ENCODE assay signal across 25 mouse cellular contexts in genomic region chr2:71004354-71004753, GRCm38 (mm10). TPM values are rescaled to one million over a fixed set of nuclear protein-coding genes. Genes with fewer than 3 reads are reported as not detected.
DNase-seq lines count a peak whose midpoint lies in the region; ATAC-seq and TF ChIP-seq lines count a peak whose summit lies in the region.
"Had no signal": no experiment of that assay in that cellular context is flagged by ENCODE, and none has a peak within 500 bp of the region (broad histone marks: within the 10 kb centered on the region; RNA-seq: fewer than 3 reads in every experiment).

No protein-coding gene starts in this region.

- no peak for ATAC-seq in heart, embryonic 11.5 days (replicated peaks; ENCODE audit: insufficient number of reproducible peaks, low FRiP score, low TSS enrichment)
- no peak for ATAC-seq in lung, embryonic 14.5 days (ENCODE audit: insufficient read depth)
- ATAC-seq: forebrain, postnatal 0 days; intestine, embryonic 16.5 days; lung, postnatal 0 days had no signal

- peak; percentile 28 for DNase-seq in adrenal gland, postnatal 10 days
- DNase-seq in adrenal gland, postnatal 36 days: no peak
- peak; percentile 24 for DNase-seq in heart, postnatal 4 days
- peak; percentile 63 for DNase-seq in lung, embryonic 14.5 days
- no peak for DNase-seq in lung, postnatal 4 days
- peak; percentile 25 for DNase-seq in 416B (ENCODE audit: low read depth)
- DNase-seq in left cerebral cortex, postnatal 10 days (ENCODE audit: extremely low spot score in 1 of 2, low spot score in 2 of 2): no peak
- DNase-seq: cerebellum, adult 11 months; cerebellum, adult 9-10 months; cerebellum, postnatal 36 days; forebrain, postnatal 0 days; heart, postnatal 36 days; kidney, postnatal 14 days; right cerebral cortex, postnatal 25 days had no signal

- H3K36me3 ChIP-seq in heart, embryonic 11.5 days (ENCODE audit: control insufficient read depth, insufficient read depth, low read length): no peaks in the 10 kb centered on the region
- H3K36me3 ChIP-seq in lung, embryonic 14.5 days (ENCODE audit: insufficient read depth): no peaks in the 10 kb centered on the region
- H3K36me3 ChIP-seq: embryonic facial prominence, embryonic 12.5 days; forebrain, embryonic 10.5 days; hindbrain, embryonic 13.5 days; limb, embryonic 12.5 days; neural tube, embryonic 13.5 days; stomach, embryonic 15.5 days had no signal

- WGBS in heart, embryonic 11.5 days (ENCODE audit: insufficient replicate concordance): 65% methylated on average over 4 of the region's 4 CpGs
- WGBS in lung, embryonic 14.5 days: 54% methylated on average over 4 of the region's 4 CpGs

- 0 out of 2 replicates have a peak, but pooled peaks cover 7% of the 10 kb centered on the region for H3K4me1 ChIP-seq in heart, embryonic 11.5 days (ENCODE audit: control insufficient read depth, insufficient read depth, low read length)
- H3K4me1 ChIP-seq in lung, embryonic 14.5 days (ENCODE audit: insufficient read depth): no peaks in the 10 kb centered on the region
- H3K4me1 ChIP-seq: embryonic facial prominence, embryonic 12.5 days; forebrain, embryonic 10.5 days; limb, embryonic 12.5 days; stomach, embryonic 15.5 days had no signal

- no peak overlapping the region for H3K9ac ChIP-seq in heart, embryonic 11.5 days (ENCODE audit: low read depth, low read length)
- H3K9ac ChIP-seq in lung, embryonic 14.5 days: no peak overlapping the region
- H3K9ac ChIP-seq: embryonic facial prominence, embryonic 12.5 days; forebrain, postnatal 0 days; hindbrain, embryonic 13.5 days; limb, embryonic 12.5 days; neural tube, embryonic 13.5 days; stomach, embryonic 15.5 days had no signal

- intact Hi-C loops in left cerebral cortex, postnatal 10 days (cut with DNase I): no loop called here

- H3K27ac ChIP-seq in heart, embryonic 11.5 days (ENCODE audit: low read depth, low read length): no peak overlapping the region
- no peak overlapping the region for H3K27ac ChIP-seq in lung, embryonic 14.5 days (ENCODE audit: low read depth)
- H3K27ac ChIP-seq: embryonic facial prominence, embryonic 12.5 days; forebrain, embryonic 10.5 days; hindbrain, embryonic 13.5 days; limb, embryonic 12.5 days; neural tube, embryonic 13.5 days; stomach, embryonic 15.5 days had no signal

- H3K27me3 ChIP-seq in heart, embryonic 11.5 days (ENCODE audit: control insufficient read depth, insufficient read depth, low read length): no peaks in the 10 kb centered on the region
- H3K27me3 ChIP-seq in lung, embryonic 14.5 days (ENCODE audit: insufficient read depth, low read length): no peaks in the 10 kb centered on the region
- H3K27me3 ChIP-seq: embryonic facial prominence, embryonic 12.5 days; hindbrain, embryonic 13.5 days; limb, embryonic 12.5 days; neural tube, embryonic 13.5 days; stomach, embryonic 15.5 days had no signal

- TF ChIP-seq CTCF in lung, embryonic 14.5 days (IDR thresholded peaks at IDR 0.05; ENCODE audit: low read depth): no peak

- H3K4me2 ChIP-seq in heart, embryonic 11.5 days: no peak overlapping the region
- no peak overlapping the region for H3K4me2 ChIP-seq in lung, embryonic 14.5 days
- H3K4me2 ChIP-seq: embryonic facial prominence, embryonic 12.5 days; hindbrain, embryonic 13.5 days; limb, embryonic 12.5 days; midbrain, embryonic 11.5 days; neural tube, embryonic 13.5 days; stomach, embryonic 15.5 days had no signal

- no peak overlapping the region for H3K4me3 ChIP-seq in heart, embryonic 11.5 days (ENCODE audit: low read depth, low read length)
- H3K4me3 ChIP-seq in lung, embryonic 14.5 days (ENCODE audit: low read depth, low read length): no peak overlapping the region
- H3K4me3 ChIP-seq: embryonic facial prominence, embryonic 12.5 days; forebrain, embryonic 10.5 days; hindbrain, embryonic 13.5 days; limb, embryonic 12.5 days; neural tube, embryonic 13.5 days; stomach, embryonic 15.5 days had no signal

- no peaks in the 10 kb centered on the region for H3K9me3 ChIP-seq in heart, embryonic 11.5 days (replicated peaks; ENCODE audit: control insufficient read depth, low read length)
- no peaks in the 10 kb centered on the region for H3K9me3 ChIP-seq in lung, embryonic 14.5 days (ENCODE audit: low read depth, low read length)
- H3K9me3 ChIP-seq: embryonic facial prominence, embryonic 12.5 days; forebrain, embryonic 10.5 days; G1E; hindbrain, embryonic 13.5 days; limb, embryonic 12.5 days; stomach, embryonic 15.5 days had no signal

RNA-seq across cellular contexts. Expression of gene Dcaf17, which starts 50.8 kb away (rescaled TPM):
- total RNA-seq in adrenal gland, postnatal 10 days (2021): 10 to 100 TPM; 11.3 to 16.6 TPM
- total RNA-seq in adrenal gland, postnatal 36 days (2021): 10 to 100 TPM; 12.2 to 15.4 TPM
- total RNA-seq in heart, postnatal 4 days (2021): 1 to 10 TPM; 5.2 to 7.1 TPM
- polyA plus RNA-seq in heart, embryonic 11.5 days (2014; fragmentation: Nextera tagmentation; extraction: Ambion mirVana): 16.8 and 18.1 TPM in 2 replicates
- 28.1 and 28.6 TPM in 2 replicates for polyA plus RNA-seq in lung, embryonic 14.5 days (2014; fragmentation: Nextera tagmentation; extraction: Ambion mirVana)
- 10 to 100 TPM; 15.2 to 18.5 TPM for total RNA-seq in left cerebral cortex, postnatal 10 days (2021)

RNA-seq across cellular contexts. Expression of gene Mettl8, which starts 51.0 kb away (rescaled TPM):
- total RNA-seq in adrenal gland, postnatal 10 days (2021): 10 to 100 TPM; 10.8 to 16.4 TPM
- total RNA-seq in adrenal gland, postnatal 36 days (2021): 10 to 100 TPM; 11.3 to 16.6 TPM
- 1 to 10 TPM; 4.4 to 5.7 TPM for total RNA-seq in heart, postnatal 4 days (2021)
- 13.6 and 15.5 TPM in 2 replicates for polyA plus RNA-seq in heart, embryonic 11.5 days (2014; fragmentation: Nextera tagmentation; extraction: Ambion mirVana)
- polyA plus RNA-seq in lung, embryonic 14.5 days (2014; fragmentation: Nextera tagmentation; extraction: Ambion mirVana): 15.8 and 19.6 TPM in 2 replicates
- 10 to 100 TPM; 13.2 to 13.6 TPM for total RNA-seq in left cerebral cortex, postnatal 10 days (2021)

Comparison
In these comparisons a context has a peak if more than half of its experiments do, and no peak if none do; other contexts are left out.
1. DNase-seq: peak in adrenal gland, postnatal 10 days (single experiment), heart, postnatal 4 days (single experiment), lung, embryonic 14.5 days (single experiment) and 416B (single experiment); none in adrenal gland, postnatal 36 days (0 of 2), lung, postnatal 4 days (0 of 2) and left cerebral cortex, postnatal 10 days (0 of 2).